Mouse (Mus musculus) heart, adult 2 months (tissue): Measurements from ENCODE around the gene Npdc1. TPM values are rescaled to one million over a fixed set of nuclear protein-coding genes. Genes with fewer than 3 reads are reported as not detected.

ENCODE experiments used
- DNase-seq, 2 experiments: peaks; one replicate each; pipeline ENCODE4 v3.0.0; 2021
- H3K27ac ChIP-seq: fragments of 200-600 bp; 2 replicates; pipeline ENCODE4 v1.8.1; 2022
- H3K27me3 ChIP-seq: fragments of 200-500 bp; 2 replicates; pipeline ENCODE4 v1.6.1; 2012; ENCODE audit warnings: mild to moderate bottlenecking, low read length, inconsistent platforms, mixed read lengths; ENCODE audit not compliant: control insufficient read depth, insufficient read depth
- H3K36me3 ChIP-seq: fragments of 200-500 bp; 2 replicates; pipeline ENCODE4 v1.6.1; 2012; ENCODE audit warnings: low read length, inconsistent platforms; ENCODE audit not compliant: control insufficient read depth, insufficient read depth
- H3K4me1 ChIP-seq: fragments of 200-500 bp; 2 replicates; pipeline ENCODE4 v1.6.1; 2011; ENCODE audit warnings: low read length; ENCODE audit not compliant: control insufficient read depth, insufficient read depth
- H3K4me3 ChIP-seq: fragments of 200-600 bp; 2 replicates; pipeline ENCODE4 v1.8.1; 2022
- H3K79me2 ChIP-seq: fragments of 200-500 bp; replicated peaks from 2 replicates; pipeline ENCODE4 v1.6.1; 2012; ENCODE audit warnings: mild to moderate bottlenecking, inconsistent platforms, low read length, moderate library complexity, mixed read lengths; ENCODE audit not compliant: control insufficient read depth, insufficient read depth
- H3K9ac ChIP-seq: fragments of 200-500 bp; 2 replicates; pipeline ENCODE4 v1.6.1; 2012; ENCODE audit warnings: low read depth, mild to moderate bottlenecking, control low read depth, inconsistent platforms, low read length, mixed read lengths
- CTCF ChIP-seq: fragments of 200-600 bp; IDR thresholded peaks from 2 replicates; pipeline ENCODE4 v1.8.1; 2022; ENCODE audit warnings: antibody characterized with exemption, mild to moderate bottlenecking, moderate library complexity
- EP300 ChIP-seq: fragments of 200-500 bp; IDR thresholded peaks from 2 replicates; pipeline ENCODE4 v1.6.1; 2011; ENCODE audit warnings: low read depth, low read length, control low read depth; ENCODE audit not compliant: insufficient read depth
- POLR2A ChIP-seq: fragments of 200-500 bp; IDR thresholded peaks from 2 replicates; pipeline ENCODE4 v1.6.1; 2011; ENCODE audit warnings: mild to moderate bottlenecking, low read depth, low read length, control low read depth; ENCODE audit not compliant: insufficient read depth
- WGBS: fragments of 180-500 bp; shearing (Covaris S2); methylation state at CpG from one replicate; pipeline ENCODE4 v1.1.7; 2018; 5-methylcytosine and 5-hydroxymethylcytosine counted together
- intact Hi-C: fragments of 180-260 bp; cut with DNase I; formaldehyde crosslinking; loops from one replicate; pipeline ENCODE4 v1.15.1; 2025
- polyA plus RNA-seq: library from polyadenylated mRNA; depleted of rRNA; stranded (reverse); fragments of >200 nt; gene quantifications from 2 replicates; pipeline ENCODE4 v1.2.3, GENCODE M21; 2012
- total RNA-seq, 2 experiments: library from RNA; stranded (reverse); gene quantifications; 2 replicates each; pipeline ENCODE4 v1.2.3; 2021

The Npdc1 gene
- total and polyA plus RNA-seq, 3 experiments, result 21.3 to 47.8 (median 30.4) TPM

- intact Hi-C loops, result no loop called here
- no peaks in the 10 kb centered on the region for H3K36me3 ChIP-seq
- no peak overlapping the region for H3K9ac ChIP-seq
- DNase-seq, result no peak
- H3K4me3 ChIP-seq, result no peak overlapping the region
- H3K27ac ChIP-seq, result no peak overlapping the region
- H3K4me1 ChIP-seq, result no peaks in the 10 kb centered on the region
- TF ChIP-seq EP300 (no peak), POLR2A (no peak), CTCF (no peak)
- H3K27me3 ChIP-seq, result no peaks in the 10 kb centered on the region
- H3K79me2 ChIP-seq, result no peaks in the 10 kb centered on the region
- WGBS, result 84% methylated on average over 10 of the region's 10 CpGs
These were observed 37.2 kb downstream of the Npdc1 start for GRCm38 (mm10) chr2:25436286-25436820.

GRCm38 (mm10) chr2:25441067-25441466 lies 41.9 kb downstream of the Npdc1 start:
- Histone ChIP-seq H3K4me1 (no peaks in the 10 kb centered on the region), H3K9ac (no peak overlapping the region), H3K36me3 (no peaks in the 10 kb centered on the region), H3K79me2 (no peaks in the 10 kb centered on the region), H3K27me3 (no peaks in the 10 kb centered on the region), H3K27ac (no peak overlapping the region), H3K4me3 (no peak overlapping the region)
- 81% methylated on average over 20 of the region's 20 CpGs for WGBS
- TF ChIP-seq CTCF (no peak), EP300 (no peak), POLR2A (no peak)
- intact Hi-C loops, result no loop called here
- no peak for DNase-seq

GRCm38 (mm10) chr2:25442682-25443081 lies 43.5 kb downstream of the Npdc1 start:
- intact Hi-C loops, result no loop called here
- no peak overlapping the region for H3K27ac ChIP-seq
- H3K27me3 ChIP-seq, result no peaks in the 10 kb centered on the region
- no peaks in the 10 kb centered on the region for H3K36me3 ChIP-seq
- H3K9ac ChIP-seq, result no peak overlapping the region
- H3K79me2 ChIP-seq, result no peaks in the 10 kb centered on the region
- TF ChIP-seq POLR2A (no peak), CTCF (no peak), EP300 (no peak)
- H3K4me3 ChIP-seq, result no peak overlapping the region
- H3K4me1 ChIP-seq, result no peaks in the 10 kb centered on the region
- no peak for DNase-seq
- 89% methylated on average over 14 of the region's 14 CpGs for WGBS

- intact Hi-C loops, result no loop called here
- WGBS, result 63% methylated on average over 8 of the region's 8 CpGs
These were observed 51.9 kb downstream of the Npdc1 start for GRCm38 (mm10) chr2:25450853-25451647.

GRCm38 (mm10) chr2:25452951-25453350 lies 53.8 kb downstream of the Npdc1 start:
- Histone ChIP-seq H3K27me3 (no peaks in the 10 kb centered on the region), H3K27ac (no peak overlapping the region), H3K4me3 (no peak overlapping the region), H3K4me1 (no peaks in the 10 kb centered on the region), H3K36me3 (no peaks in the 10 kb centered on the region), H3K79me2 (no peaks in the 10 kb centered on the region), H3K9ac (no peak overlapping the region)
- intact Hi-C loops, result no loop called here
- TF ChIP-seq POLR2A (no peak), EP300 (no peak), CTCF (no peak)
- no peak for DNase-seq
- 41% methylated on average over 1 of the region's 1 CpGs for WGBS

More at GRCm38 (mm10) chr2:25450853-25451647, 51.9 kb downstream of the Npdc1 start:
- Histone ChIP-seq H3K9ac (no peak overlapping the region), H3K4me3 (no peak overlapping the region), H3K79me2 (no peaks in the 10 kb centered on the region), H3K36me3 (no peaks in the 10 kb centered on the region), H3K27ac (no peak overlapping the region), H3K4me1 (no peaks in the 10 kb centered on the region), H3K27me3 (no peaks in the 10 kb centered on the region)
- TF ChIP-seq CTCF, result no peak
- no peak for TF ChIP-seq POLR2A
- TF ChIP-seq EP300, result no peak
- DNase-seq, result no peak
